Mouse (Mus musculus): ENCODE results near the gene Gm9936.

- TF ChIP-seq ZC3H11A (IDR thresholded peaks at IDR 0.05; ENCODE audit: low read depth, low read length) (no peak), ZKSCAN1 (IDR thresholded peaks at IDR 0.05; ENCODE audit: low read depth, low read length) (no peak), POLR2A (IDR thresholded peaks at IDR 0.05; ENCODE audit: control insufficient read depth in 1 of 2, insufficient read depth in 1 of 2, low read depth in 1 of 2, low read length in 2 of 2, poor library complexity in 1 of 2) (no peak), CTCF (IDR thresholded peaks at IDR 0.05 in 2 of 3, conservative IDR thresholded peaks at IDR 0.05 in 1 of 3; ENCODE audit: control insufficient read depth in 1 of 3, insufficient read depth in 1 of 3, low read depth in 2 of 3, low read length in 3 of 3, poor library complexity in 1 of 3, severe bottlenecking in 1 of 3) (no peak), ELF1 (IDR thresholded peaks at IDR 0.05; ENCODE audit: low read depth, low read length) (no peak), EP300 (IDR thresholded peaks at IDR 0.05; ENCODE audit: low read depth in 1 of 2, low read length in 2 of 2) (no peak), NRF1 (IDR thresholded peaks at IDR 0.05; ENCODE audit: insufficient read depth, low read depth, low read length, poor library complexity, severe bottlenecking) (no peak)
Observed at GRCm38 (mm10) chr5:114809826-114810225, 48.7 kb downstream of the Gm9936 start.

Data from MEL (cell line).